ENCODE assay signal across 7 mouse cellular contexts in genomic region chr5:64968961-64969860, GRCm38 (mm10). TPM values are rescaled to one million over a fixed set of nuclear protein-coding genes. Genes with fewer than 3 reads are reported as not detected.
DNase-seq lines count a peak whose midpoint lies in the region; ATAC-seq lines count a peak whose summit lies in the region.

No protein-coding gene starts in this region.

- peak; percentile 77 for DNase-seq in R1 (ENCODE audit: low read depth, low spot score)
- peak; percentile 55 for DNase-seq in forebrain, embryonic 11.5 days (ENCODE audit: low spot score)
- no peak for DNase-seq in cerebellum, adult 11-12 months

- peak overlapping the region; percentile 91 for H3K4me2 ChIP-seq in forebrain, embryonic 11.5 days (ENCODE audit: low read depth, low read length, severe bottlenecking)
- H3K4me2 ChIP-seq in hindbrain, embryonic 15.5 days: peak overlapping the region; percentile 96
- H3K4me2 ChIP-seq in liver, embryonic 16.5 days (ENCODE audit: low read depth, low read length): peak overlapping the region; percentile 68
- peak overlapping the region; percentile 99 for H3K4me2 ChIP-seq in neural tube, embryonic 12.5 days (replicated peaks)

- no peaks in the 10 kb centered on the region for H3K27me3 ChIP-seq in forebrain, embryonic 11.5 days (ENCODE audit: control insufficient read depth, insufficient read depth, low read length)
- peaks cover 10% of the 10 kb centered on the region for H3K27me3 ChIP-seq in hindbrain, embryonic 15.5 days
- peaks cover 7% of the 10 kb centered on the region for H3K27me3 ChIP-seq in liver, embryonic 16.5 days (ENCODE audit: control insufficient read depth, insufficient read depth, low read depth, low read length)
- H3K27me3 ChIP-seq in neural tube, embryonic 12.5 days (replicated peaks): peaks cover 10% of the 10 kb centered on the region; the same call in 1 of the 2 replicates

- peak overlapping the region; percentile 58 for H3K4me3 ChIP-seq in forebrain, embryonic 11.5 days (ENCODE audit: low read depth, low read length)
- peak overlapping the region; percentile 55 for H3K4me3 ChIP-seq in hindbrain, embryonic 15.5 days
- H3K4me3 ChIP-seq in liver, embryonic 16.5 days (ENCODE audit: low read depth, low read length): peak overlapping the region; percentile 68
- H3K4me3 ChIP-seq in neural tube, embryonic 12.5 days: peak overlapping the region; percentile 50

- no peaks in the 10 kb centered on the region; the same call in 1 of the 2 replicates for H3K4me1 ChIP-seq in forebrain, embryonic 11.5 days (replicated peaks; ENCODE audit: control insufficient read depth, insufficient read depth, low read length)
- H3K4me1 ChIP-seq in hindbrain, embryonic 15.5 days (replicated peaks): peaks cover 13% of the 10 kb centered on the region
- no peaks in the 10 kb centered on the region for H3K4me1 ChIP-seq in liver, embryonic 16.5 days (ENCODE audit: control insufficient read depth, low read depth, low read length)
- peaks cover 3% of the 10 kb centered on the region for H3K4me1 ChIP-seq in neural tube, embryonic 12.5 days

- H3K36me3 ChIP-seq in forebrain, embryonic 11.5 days (ENCODE audit: control insufficient read depth, insufficient read depth, low read length): no peaks in the 10 kb centered on the region
- no peaks in the 10 kb centered on the region for H3K36me3 ChIP-seq in hindbrain, embryonic 15.5 days
- H3K36me3 ChIP-seq in liver, embryonic 16.5 days (ENCODE audit: control insufficient read depth, insufficient read depth): no peaks in the 10 kb centered on the region
- H3K36me3 ChIP-seq in neural tube, embryonic 12.5 days: no peaks in the 10 kb centered on the region

- 5% methylated on average over 14 of the region's 14 CpGs for WGBS in forebrain, embryonic 11.5 days
- WGBS in hindbrain, embryonic 15.5 days: 5% methylated on average over 14 of the region's 14 CpGs
- WGBS in liver, embryonic 16.5 days (ENCODE audit: insufficient replicate concordance): 4% methylated on average over 14 of the region's 14 CpGs
- 6% methylated on average over 14 of the region's 14 CpGs for WGBS in neural tube, embryonic 12.5 days

- no peak overlapping the region for H3K27ac ChIP-seq in forebrain, embryonic 11.5 days (ENCODE audit: low read depth, low read length)
- no peak overlapping the region for H3K27ac ChIP-seq in hindbrain, embryonic 15.5 days (replicated peaks)
- peak overlapping the region; percentile 66 for H3K27ac ChIP-seq in liver, embryonic 16.5 days (ENCODE audit: low read length)
- H3K27ac ChIP-seq in neural tube, embryonic 12.5 days: no peak overlapping the region

- peak overlapping the region; percentile 71 for H3K9ac ChIP-seq in forebrain, embryonic 11.5 days (ENCODE audit: low read length)
- H3K9ac ChIP-seq in hindbrain, embryonic 15.5 days: peak overlapping the region; percentile 50
- peak overlapping the region; percentile 64 for H3K9ac ChIP-seq in liver, embryonic 16.5 days (ENCODE audit: low read depth, low read length)
- H3K9ac ChIP-seq in neural tube, embryonic 12.5 days: peak overlapping the region; percentile 72

- no peaks in the 10 kb centered on the region for H3K9me3 ChIP-seq in forebrain, embryonic 11.5 days (ENCODE audit: control insufficient read depth, low read length)
- H3K9me3 ChIP-seq in hindbrain, embryonic 15.5 days: no peaks in the 10 kb centered on the region
- H3K9me3 ChIP-seq in liver, embryonic 16.5 days (replicated peaks; ENCODE audit: control insufficient read depth, low read length): no peaks in the 10 kb centered on the region
- no peaks in the 10 kb centered on the region for H3K9me3 ChIP-seq in neural tube, embryonic 12.5 days

- peak; percentile 54 for ATAC-seq in CD4-positive, CD25-positive, alpha-beta regulatory T cell, adult 4 months
- ATAC-seq in forebrain, embryonic 11.5 days (replicated peaks; ENCODE audit: low FRiP score): peak; percentile 60; the same call in 1 of the 2 replicates
- no peak for ATAC-seq in hindbrain, embryonic 15.5 days (ENCODE audit: low FRiP score, low read depth)
- peak; percentile 52 for ATAC-seq in liver, embryonic 16.5 days (ENCODE audit: low read depth)
- no peak for ATAC-seq in neural tube, embryonic 12.5 days (ENCODE audit: low FRiP score, low read depth)

RNA-seq across cellular contexts. Expression of gene Fam114a1, which starts 0.7 kb away (rescaled TPM):
- 1 to 10 TPM; 2.3 to 4.9 TPM for polyA plus RNA-seq in CD4-positive, CD25-positive, alpha-beta regulatory T cell, adult 4 months (2017; shearing (Covaris generic))
- polyA plus RNA-seq in forebrain, embryonic 11.5 days (2014; fragmentation: Nextera tagmentation; extraction: Ambion mirVana): 14.1 and 16.1 TPM in 2 replicates
- polyA plus RNA-seq in hindbrain, embryonic 15.5 days (2015; fragmentation: Nextera tagmentation; extraction: Ambion mirVana): 9.1 and 9.2 TPM in 2 replicates
- 12.9 and 13.3 TPM in 2 replicates for polyA plus RNA-seq in liver, embryonic 16.5 days (2015; fragmentation: Nextera tagmentation; extraction: Ambion mirVana)
- 16.8 and 18.2 TPM in 2 replicates for polyA plus RNA-seq in neural tube, embryonic 12.5 days (2016; fragmentation: Nextera tagmentation; extraction: Ambion mirVana)

RNA-seq across cellular contexts. Expression of gene Tlr6, which starts 9.3 kb away (rescaled TPM):
- 1 to 10 TPM; 5.6 to 8.7 TPM for polyA plus RNA-seq in CD4-positive, CD25-positive, alpha-beta regulatory T cell, adult 4 months (2017; shearing (Covaris generic))
- 0.32 and 0.45 TPM in 2 replicates for polyA plus RNA-seq in forebrain, embryonic 11.5 days (2014; fragmentation: Nextera tagmentation; extraction: Ambion mirVana)
- polyA plus RNA-seq in hindbrain, embryonic 15.5 days (2015; fragmentation: Nextera tagmentation; extraction: Ambion mirVana): 0.19 and 0.33 TPM in 2 replicates
- polyA plus RNA-seq in liver, embryonic 16.5 days (2015; fragmentation: Nextera tagmentation; extraction: Ambion mirVana): 0.42 and 0.89 TPM in 2 replicates
- 0.32 and 0.52 TPM in 2 replicates for polyA plus RNA-seq in neural tube, embryonic 12.5 days (2016; fragmentation: Nextera tagmentation; extraction: Ambion mirVana)

RNA-seq across cellular contexts. Expression of gene Tlr1, which starts 35.8 kb away (rescaled TPM):
- polyA plus RNA-seq in CD4-positive, CD25-positive, alpha-beta regulatory T cell, adult 4 months (2017; shearing (Covaris generic)): 10 to 100 TPM; 74.7 to 91.5 TPM
- 0.25 and 0.65 TPM in 2 replicates for polyA plus RNA-seq in forebrain, embryonic 11.5 days (2014; fragmentation: Nextera tagmentation; extraction: Ambion mirVana)
- polyA plus RNA-seq in hindbrain, embryonic 15.5 days (2015; fragmentation: Nextera tagmentation; extraction: Ambion mirVana): 0.32 and 0.47 TPM in 2 replicates
- 0.86 and 1.5 TPM in 2 replicates for polyA plus RNA-seq in liver, embryonic 16.5 days (2015; fragmentation: Nextera tagmentation; extraction: Ambion mirVana)
- 0.17 and 0.47 TPM in 2 replicates for polyA plus RNA-seq in neural tube, embryonic 12.5 days (2016; fragmentation: Nextera tagmentation; extraction: Ambion mirVana)

Comparison
In these comparisons a context has a peak if more than half of its experiments do, and no peak if none do; other contexts are left out.
1. ATAC-seq: peak in CD4-positive, CD25-positive, alpha-beta regulatory T cell, adult 4 months (single experiment), forebrain, embryonic 11.5 days (single experiment) and liver, embryonic 16.5 days (single experiment); none in hindbrain, embryonic 15.5 days (single experiment) and neural tube, embryonic 12.5 days (single experiment).
2. RNA of gene Tlr1, which starts 35.8 kb away (polyA plus RNA-seq): 74.7 to 91.5 TPM in CD4-positive, CD25-positive, alpha-beta regulatory T cell, adult 4 months; 0.86 to 1.5 TPM in liver, embryonic 16.5 days, 0.17 to 0.47 TPM in neural tube, embryonic 12.5 days, 0.32 to 0.47 TPM in hindbrain, embryonic 15.5 days and 0.25 to 0.65 TPM in forebrain, embryonic 11.5 days; every median in the first group is over 10 times any median in the second.
3. Peak in every context shown above with its lines, with median percentiles within 50 percentile points of each other: H3K4me2 ChIP-seq, H3K4me3 ChIP-seq and H3K9ac ChIP-seq.